Mouse (Mus musculus) ES-Bruce4 (cell line): ENCODE data around the gene Gm40460. TPM values are rescaled to one million over a fixed set of nuclear protein-coding genes. Genes with fewer than 3 reads are reported as not detected.
"Not testable (repeated sequence)": the region's sequence is repeated elsewhere in the genome, so short reads cannot be mapped to it uniquely, and the experiment has no call there.

Experiments used
- H3K27ac ChIP-seq: 2 replicates; pipeline ENCODE4 v1.5.1; 2012; ENCODE audit warnings: low read length, inconsistent platforms; ENCODE audit not compliant: insufficient read depth
- H3K27me3 ChIP-seq: 2 replicates; pipeline ENCODE4 v1.6.1; 2012; ENCODE audit warnings: mild to moderate bottlenecking, low read length, inconsistent platforms; ENCODE audit not compliant: control insufficient read depth, poor library complexity, insufficient read depth, severe bottlenecking
- H3K36me3 ChIP-seq: 2 replicates; pipeline ENCODE4 v1.6.1; 2012; ENCODE audit warnings: inconsistent platforms, mild to moderate bottlenecking, low read length, moderate library complexity; ENCODE audit not compliant: control insufficient read depth, poor library complexity, insufficient read depth, severe bottlenecking
- H3K4me1 ChIP-seq: one replicate; pipeline ENCODE4 v1.8.1; 2011; ENCODE audit warnings: low read length; ENCODE audit not compliant: control insufficient read depth, insufficient read depth
- H3K4me3 ChIP-seq: 2 replicates; pipeline ENCODE4 v1.5.1; 2011; ENCODE audit warnings: low read depth, mild to moderate bottlenecking, low read length
- H3K9ac ChIP-seq: 2 replicates; pipeline ENCODE4 v1.6.1; 2012; ENCODE audit warnings: low read depth, mild to moderate bottlenecking, inconsistent platforms; ENCODE audit not compliant: poor library complexity, severe bottlenecking
- H3K9me3 ChIP-seq: replicated peaks from 2 replicates; pipeline ENCODE4 v1.6.1; 2012; ENCODE audit warnings: mild to moderate bottlenecking, low read length, inconsistent platforms; ENCODE audit not compliant: control insufficient read depth, poor library complexity, insufficient read depth, severe bottlenecking
- CTCF ChIP-seq: IDR thresholded peaks from one replicate; pipeline ENCODE4 v1.8.1; 2011; ENCODE audit warnings: low read depth, low read length
- EP300 ChIP-seq: IDR thresholded peaks from 2 replicates; pipeline ENCODE4 v1.6.1; 2011; ENCODE audit warnings: low read depth, low read length; ENCODE audit not compliant: insufficient read depth
- POLR2A ChIP-seq: IDR thresholded peaks from one replicate; pipeline ENCODE4 v1.8.1; 2011; ENCODE audit warnings: low read length; ENCODE audit not compliant: insufficient read depth
- polyA plus RNA-seq: library from polyadenylated mRNA; stranded (reverse); fragments of >200 nt; gene quantifications from 2 replicates; pipeline ENCODE4 v1.2.4, GENCODE M21; 2011; ENCODE audit warnings: low read depth; ENCODE audit not compliant: missing spikeins, insufficient read depth, insufficient read length

Gm40460 gene
- polyA plus RNA-seq, 1 experiment = not detected

GRCm38 (mm10) chr7:142278183-142278582 is 37.3 kb upstream of the Gm40460 start:
- not testable (repeated sequence) for H3K27ac ChIP-seq, H3K4me1 ChIP-seq, H3K9me3 ChIP-seq, H3K4me3 ChIP-seq, H3K9ac ChIP-seq, H3K27me3 ChIP-seq, H3K36me3 ChIP-seq
- peak; percentile 61 for TF ChIP-seq CTCF

- H3K9me3 ChIP-seq, H3K36me3 ChIP-seq, H3K9ac ChIP-seq, H3K4me3 ChIP-seq, H3K27ac ChIP-seq, H3K4me1 ChIP-seq, H3K27me3 ChIP-seq: not testable (repeated sequence)
Observed at GRCm38 (mm10) chr7:142274263-142274662, 33.4 kb upstream of the Gm40460 start, which contains the start of gene Gm4559. Gene Gm4559 (minus strand): TSS chr7:142274363.

DNA sequence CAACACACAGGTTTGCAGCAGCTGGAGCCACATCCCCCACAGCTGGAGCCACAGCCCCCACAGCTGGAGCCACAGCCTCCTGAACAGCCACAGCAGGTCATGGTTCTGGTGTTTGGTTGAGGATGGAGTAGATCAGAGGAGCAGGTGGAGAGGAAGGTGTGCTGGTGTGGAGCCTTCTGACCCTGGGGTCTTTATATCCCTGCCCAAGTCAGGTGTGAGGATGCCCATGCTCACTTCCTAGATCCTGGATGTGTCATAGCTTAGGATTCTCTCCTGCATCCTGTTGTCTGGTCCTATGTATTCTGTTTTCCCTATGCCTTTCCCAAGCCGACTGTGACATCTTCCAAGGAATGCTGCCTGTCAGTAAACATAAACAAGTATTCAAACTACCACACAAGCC is 17.4 kb upstream of the Gm40460 start, which contains the start of gene Gm2431:
Gm2431 (minus strand) TSS at position 101 of the 400 bp plus-strand sequence.
- H3K4me3 ChIP-seq, H3K36me3 ChIP-seq, H3K27ac ChIP-seq, H3K9me3 ChIP-seq, H3K9ac ChIP-seq, H3K27me3 ChIP-seq, H3K4me1 ChIP-seq: not testable (repeated sequence)

DNA sequence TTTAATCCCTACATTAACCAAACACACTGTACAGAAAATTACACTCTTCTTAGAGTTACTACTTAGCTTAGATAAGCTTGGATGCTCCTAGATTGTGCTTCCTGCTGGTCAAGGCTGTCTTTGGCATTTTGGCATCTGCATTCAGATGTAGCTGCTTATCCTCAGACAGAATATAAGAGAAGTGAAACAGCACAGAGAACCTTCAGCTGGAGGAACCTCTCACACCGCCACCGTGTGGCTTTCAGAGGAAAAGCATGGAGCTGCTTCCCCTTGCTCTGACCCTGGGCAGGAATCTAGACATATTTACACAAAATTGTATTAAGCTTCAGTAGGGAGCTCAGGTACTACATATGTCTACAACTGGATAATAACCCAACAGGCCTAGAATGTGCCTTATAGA is 14.6 kb upstream of the Gm40460 start:
- Histone ChIP-seq H3K4me1 (no peaks in the 10 kb centered on the region), H3K9ac (no peak overlapping the region), H3K36me3 (no peaks in the 10 kb centered on the region), H3K27me3 (no peaks in the 10 kb centered on the region), H3K27ac (no peak overlapping the region), H3K4me3 (no peak overlapping the region), H3K9me3 (no peaks in the 10 kb centered on the region)
- no peak for TF ChIP-seq POLR2A
- peak; percentile 76 for TF ChIP-seq CTCF

DNA sequence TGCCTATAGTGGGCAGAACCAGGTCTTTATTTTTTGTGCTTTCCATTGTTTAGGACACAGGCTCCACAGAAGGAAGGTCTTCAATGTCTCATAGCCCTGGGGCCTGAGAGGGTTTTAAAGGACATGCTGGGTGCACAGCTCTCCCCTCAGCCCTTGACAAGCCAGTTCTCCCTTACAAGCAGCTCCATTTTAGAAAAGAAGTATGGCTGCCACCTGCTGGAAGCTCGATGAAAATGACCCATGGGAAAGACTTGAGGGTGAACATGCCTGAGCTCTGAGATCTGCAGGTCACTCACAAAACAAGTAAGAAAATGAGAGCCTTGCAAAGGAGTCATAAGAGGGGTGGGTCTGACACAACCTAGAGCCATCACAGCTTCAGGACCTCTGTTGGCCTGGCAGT is 8.9 kb upstream of the Gm40460 start:
- Histone ChIP-seq H3K4me1 (no peaks in the 10 kb centered on the region), H3K9ac (no peak overlapping the region), H3K4me3 (no peak overlapping the region), H3K27me3 (no peaks in the 10 kb centered on the region), H3K36me3 (no peaks in the 10 kb centered on the region), H3K27ac (no peak overlapping the region), H3K9me3 (no peaks in the 10 kb centered on the region)
- TF ChIP-seq CTCF (peak; percentile 49), EP300 (no peak)

- H3K4me3 ChIP-seq = no peak overlapping the region
Observed at GRCm38 (mm10) chr7:142231540-142231939, 9.3 kb downstream of the Gm40460 start.

GRCm38 (mm10) chr7:142229871-142230270 is 11.0 kb downstream of the Gm40460 start, which contains the start of gene Krtap5-5:
Gene Krtap5-5 (minus strand): TSS chr7:142229971.
- H3K27ac ChIP-seq = peak within 1 kb of the TSS; percentile 94; the same call in 1 of the 2 replicates
- not testable (repeated sequence) for H3K9ac ChIP-seq, H3K4me1 ChIP-seq, H3K36me3 ChIP-seq, H3K27me3 ChIP-seq, H3K4me3 ChIP-seq
- peaks cover 24% of the 10 kb centered on the region for H3K9me3 ChIP-seq

More at GRCm38 (mm10) chr7:142231540-142231939, 9.3 kb downstream of the Gm40460 start:
- H3K27me3 ChIP-seq = no peaks in the 10 kb centered on the region
- no peaks in the 10 kb centered on the region; the same call in 1 of the 2 replicates for H3K36me3 ChIP-seq
- H3K4me1 ChIP-seq = peaks cover 5% of the 10 kb centered on the region
- TF ChIP-seq EP300 (0 out of 2 replicates have a peak, but pooled peaks have one; percentile 52), POLR2A (peak; percentile 18), CTCF (no peak)
- H3K9me3 ChIP-seq = peaks cover 40% of the 10 kb centered on the region
- H3K27ac ChIP-seq = peak overlapping the region; percentile 86
- H3K9ac ChIP-seq = no peak overlapping the region
